Mouse (Mus musculus): ENCODE measurements around the gene Kif2a. TPM values are rescaled to one million over a fixed set of nuclear protein-coding genes. Genes with fewer than 3 reads are reported as not detected.
A peak's percentile ranks its signal among the peaks of the same experiment; 100 is the strongest.

Kif2a gene
- polyA plus RNA-seq, 1 experiment from 2014 or later: 29.0 TPM

DNA sequence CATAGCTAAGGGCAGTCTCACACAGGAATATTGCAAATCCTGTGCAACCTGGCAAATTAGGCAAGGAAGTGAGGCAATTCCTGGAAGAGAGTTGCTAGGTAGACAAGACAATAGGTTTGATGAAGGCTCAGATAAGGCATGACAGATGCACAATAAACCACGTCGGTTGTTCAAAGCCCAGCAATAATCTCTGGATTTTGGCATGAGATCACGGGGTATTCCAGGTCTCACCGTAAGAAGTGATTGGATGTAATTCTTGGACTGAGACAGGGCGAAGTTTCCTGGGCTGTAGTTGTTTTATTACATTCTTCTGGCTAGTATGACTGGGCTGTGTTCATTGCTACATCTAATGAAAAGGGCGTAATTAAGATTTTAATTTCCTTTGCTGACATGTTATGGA is 20.6 kb upstream of the Kif2a start:
- no peak for ATAC-seq (ENCODE audit: insufficient number of reproducible peaks, low FRiP score, low TSS enrichment, low read depth)
- no peak overlapping the region for H3K4me3 ChIP-seq (replicated peaks)
- H3K9ac ChIP-seq: no peak overlapping the region
- no peaks in the 10 kb centered on the region for H3K4me1 ChIP-seq
- H3K27ac ChIP-seq (replicated peaks): no peak overlapping the region
- no peaks in the 10 kb centered on the region for H3K9me3 ChIP-seq (replicated peaks)
- no peaks in the 10 kb centered on the region for H3K36me3 ChIP-seq
- WGBS: 78% methylated on average over 6 of the region's 6 CpGs
- H3K4me2 ChIP-seq (replicated peaks): no peak overlapping the region
- H3K27me3 ChIP-seq: no peaks in the 10 kb centered on the region

DNA sequence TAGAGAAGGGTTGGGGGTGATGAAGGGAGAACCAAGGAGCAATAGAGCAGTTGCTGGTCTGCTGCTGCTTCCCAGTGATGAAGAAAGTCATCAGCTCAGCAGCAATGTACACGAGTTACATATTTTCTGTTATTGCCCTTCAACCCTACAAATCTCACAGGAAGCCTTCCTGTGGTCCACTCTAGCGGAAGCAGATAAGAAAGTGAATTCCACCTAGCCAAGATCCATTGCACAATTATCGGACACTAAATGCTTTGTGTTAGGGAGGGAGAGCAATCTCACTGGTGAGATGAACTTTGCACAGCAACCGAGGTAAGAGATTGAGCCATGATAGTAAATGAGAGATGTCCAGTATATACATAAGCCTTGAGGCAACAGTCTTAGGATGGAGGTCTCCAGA is 17.6 kb upstream of the Kif2a start:
- H3K27me3 ChIP-seq: no peaks in the 10 kb centered on the region
- H3K4me2 ChIP-seq (replicated peaks): no peak overlapping the region
- no peaks in the 10 kb centered on the region for H3K9me3 ChIP-seq (replicated peaks)
- H3K36me3 ChIP-seq: no peaks in the 10 kb centered on the region
- H3K4me1 ChIP-seq: no peaks in the 10 kb centered on the region
- no peak overlapping the region for H3K9ac ChIP-seq
- no peak for ATAC-seq (ENCODE audit: insufficient number of reproducible peaks, low FRiP score, low TSS enrichment, low read depth)
- H3K4me3 ChIP-seq (replicated peaks): no peak overlapping the region
- H3K27ac ChIP-seq (replicated peaks): no peak overlapping the region
- 87% methylated on average over 4 of the region's 4 CpGs for WGBS

DNA sequence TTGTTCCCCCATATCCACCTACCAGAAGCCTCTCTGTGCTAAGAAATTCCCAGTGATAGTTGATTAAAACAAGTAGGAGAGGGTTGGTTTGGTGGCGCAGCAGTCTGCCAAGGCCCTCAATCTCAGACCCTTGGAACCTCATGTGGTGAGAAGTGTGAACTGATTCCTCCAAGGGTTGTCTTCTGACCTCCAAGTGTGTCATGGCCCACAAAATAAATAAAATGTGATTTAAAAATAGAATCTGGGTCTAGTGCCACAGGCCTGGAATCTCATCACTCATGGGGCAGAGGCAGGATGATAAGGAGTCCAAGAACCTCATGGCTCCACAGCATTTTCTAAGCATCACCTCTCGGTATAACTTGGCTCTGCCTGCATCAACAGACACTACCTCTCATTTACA is 16.4 kb upstream of the Kif2a start:
- H3K27ac ChIP-seq (replicated peaks): no peak overlapping the region
- no peaks in the 10 kb centered on the region for H3K36me3 ChIP-seq
- H3K27me3 ChIP-seq: no peaks in the 10 kb centered on the region
- WGBS: 83% methylated on average over 2 of the region's 2 CpGs
- H3K4me3 ChIP-seq (replicated peaks): no peak overlapping the region
- H3K4me1 ChIP-seq: no peaks in the 10 kb centered on the region
- H3K4me2 ChIP-seq (replicated peaks): no peak overlapping the region
- H3K9ac ChIP-seq: no peak overlapping the region
- no peak for ATAC-seq (ENCODE audit: insufficient number of reproducible peaks, low FRiP score, low TSS enrichment, low read depth)
- no peaks in the 10 kb centered on the region for H3K9me3 ChIP-seq (replicated peaks)

DNA sequence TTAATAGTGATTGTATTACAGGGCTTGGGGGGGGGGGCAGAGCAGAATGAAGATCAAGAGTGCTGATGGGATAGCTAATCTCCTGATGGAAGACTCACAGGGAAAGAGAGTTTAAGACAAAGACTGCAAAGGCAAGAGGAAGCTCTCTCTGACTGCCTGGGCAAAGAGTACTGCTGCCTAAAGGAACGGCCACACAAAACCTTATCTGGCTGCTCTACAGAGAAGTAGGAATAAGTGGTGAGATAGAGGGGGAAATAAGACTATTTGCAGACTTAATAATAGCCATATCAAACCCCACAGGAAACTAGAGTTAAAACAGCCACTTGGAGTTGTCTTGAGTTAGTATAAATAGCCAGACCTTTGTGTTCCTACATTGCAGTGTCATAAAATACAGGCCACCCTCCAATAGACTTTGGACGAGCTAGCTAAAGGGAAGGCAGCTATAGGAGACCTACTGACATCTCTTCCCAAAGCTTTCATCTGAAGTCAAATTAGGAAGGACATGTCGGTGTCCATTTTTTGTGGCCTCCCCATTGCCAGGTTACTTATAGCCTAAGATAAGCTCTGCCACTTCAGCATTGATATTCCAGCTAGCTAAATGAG is 13.7 kb upstream of the Kif2a start:
- no peak for ATAC-seq (ENCODE audit: insufficient number of reproducible peaks, low FRiP score, low TSS enrichment, low read depth)
- H3K4me3 ChIP-seq (replicated peaks): no peak overlapping the region
- H3K9me3 ChIP-seq (replicated peaks): no peaks in the 10 kb centered on the region
- H3K4me2 ChIP-seq (replicated peaks): no peak overlapping the region
- H3K27ac ChIP-seq (replicated peaks): no peak overlapping the region
- no peaks in the 10 kb centered on the region for H3K27me3 ChIP-seq
- no peaks in the 10 kb centered on the region for H3K4me1 ChIP-seq
- 83% methylated on average over 3 of the region's 3 CpGs for WGBS
- no peak overlapping the region for H3K9ac ChIP-seq
- no peaks in the 10 kb centered on the region for H3K36me3 ChIP-seq

DNA sequence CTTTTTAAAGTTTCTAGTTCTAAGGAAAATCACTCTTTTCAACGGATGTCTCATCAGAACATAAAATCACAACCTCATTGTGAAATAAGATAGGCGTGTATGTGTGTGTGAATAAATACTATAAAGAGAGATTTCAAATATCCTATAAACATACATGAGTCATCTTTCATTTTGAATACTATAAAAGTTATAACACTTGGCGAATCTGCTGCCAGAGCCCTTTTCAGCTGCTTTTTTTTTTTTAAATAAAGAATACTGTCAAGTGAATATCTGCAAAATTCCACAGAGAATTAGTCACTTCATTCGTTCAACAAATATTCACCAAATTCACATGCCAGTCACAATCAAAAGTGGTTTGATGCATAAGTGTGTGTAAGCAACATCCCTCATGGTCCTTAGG is 13.2 kb upstream of the Kif2a start:
- H3K27me3 ChIP-seq: no peaks in the 10 kb centered on the region
- WGBS: 79% methylated on average over 4 of the region's 4 CpGs
- H3K4me2 ChIP-seq (replicated peaks): no peak overlapping the region
- no peaks in the 10 kb centered on the region for H3K9me3 ChIP-seq (replicated peaks)
- no peak overlapping the region for H3K27ac ChIP-seq (replicated peaks)
- no peaks in the 10 kb centered on the region for H3K4me1 ChIP-seq
- no peak overlapping the region for H3K9ac ChIP-seq
- H3K36me3 ChIP-seq: no peaks in the 10 kb centered on the region
- no peak for ATAC-seq (ENCODE audit: insufficient number of reproducible peaks, low FRiP score, low TSS enrichment, low read depth)
- no peak overlapping the region for H3K4me3 ChIP-seq (replicated peaks)

DNA sequence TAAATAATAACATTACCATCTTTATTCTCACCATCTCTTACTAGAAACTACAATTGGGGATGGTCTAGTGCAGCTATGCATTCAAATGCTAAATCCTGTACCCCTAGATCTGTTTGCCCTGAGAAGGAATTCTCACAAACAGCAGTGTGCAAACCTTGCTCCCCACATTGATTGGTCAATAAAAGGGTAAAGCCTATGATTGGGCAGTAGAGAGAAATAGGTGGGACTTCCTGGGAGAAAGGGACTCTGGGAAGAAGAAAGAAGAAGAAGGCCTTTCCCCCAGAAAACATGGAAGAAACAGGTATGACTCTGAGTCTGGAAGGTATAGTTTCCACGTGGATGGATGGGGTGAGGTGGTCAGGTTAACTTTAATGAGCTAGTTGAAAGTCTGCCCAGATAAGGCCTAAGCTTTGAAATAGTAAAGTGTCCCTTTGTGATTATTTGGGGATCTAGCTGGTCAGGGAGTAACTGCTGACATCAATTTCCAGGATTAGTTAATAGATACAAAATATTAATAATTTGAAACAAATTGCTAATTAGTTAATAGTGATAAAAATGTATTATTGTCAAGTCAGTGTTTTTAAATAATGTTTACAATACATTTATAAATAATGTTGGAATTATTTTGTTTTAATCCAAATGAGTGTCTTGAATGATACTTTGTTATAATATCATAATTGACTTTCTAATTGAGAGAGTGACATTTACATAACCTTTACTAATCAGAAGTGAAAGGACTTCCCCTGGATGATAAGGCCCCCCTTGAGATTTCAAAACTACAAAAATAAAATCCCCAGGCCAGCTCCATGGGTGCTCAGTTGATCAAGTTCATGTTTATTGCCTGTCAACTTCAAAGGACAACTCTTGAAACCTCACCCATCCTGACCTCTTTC is 12.3 kb upstream of the Kif2a start:
- Histone ChIP-seq H3K27me3 (no peaks in the 10 kb centered on the region), H3K4me3 (replicated peaks) (no peak overlapping the region), H3K4me1 (no peaks in the 10 kb centered on the region), H3K36me3 (no peaks in the 10 kb centered on the region), H3K4me2 (replicated peaks) (no peak overlapping the region), H3K27ac (replicated peaks) (no peak overlapping the region), H3K9ac (no peak overlapping the region), H3K9me3 (replicated peaks) (no peaks in the 10 kb centered on the region)
- 33% methylated on average over 1 of the region's 1 CpGs for WGBS
- no peak for ATAC-seq (ENCODE audit: insufficient number of reproducible peaks, low FRiP score, low TSS enrichment, low read depth)

DNA sequence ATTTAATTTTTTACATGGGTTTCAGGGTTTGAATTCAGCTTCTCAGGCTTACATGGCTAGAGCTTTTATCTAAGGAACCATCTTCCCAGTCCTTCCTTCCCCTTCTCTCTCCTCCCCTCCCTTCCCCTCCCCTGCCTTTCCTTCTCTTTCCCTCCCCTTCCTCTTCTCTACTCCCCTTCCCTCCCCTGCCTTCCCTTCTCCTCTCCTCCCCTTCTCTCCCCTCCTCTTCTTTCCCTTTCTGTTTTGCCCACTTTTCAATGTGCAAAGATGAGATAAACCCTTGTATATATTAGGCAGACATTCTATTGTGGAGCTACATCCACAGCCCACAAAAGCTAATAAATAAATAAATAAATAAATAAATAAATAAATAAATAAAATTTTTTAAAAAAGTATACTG is 9.3 kb upstream of the Kif2a start:
- H3K4me3 ChIP-seq (replicated peaks): no peak overlapping the region
- ATAC-seq (ENCODE audit: insufficient number of reproducible peaks, low FRiP score, low TSS enrichment, low read depth): no peak
- H3K36me3 ChIP-seq: no peaks in the 10 kb centered on the region
- no peak overlapping the region for H3K9ac ChIP-seq
- no peaks in the 10 kb centered on the region for H3K27me3 ChIP-seq
- H3K4me2 ChIP-seq (replicated peaks): no peak overlapping the region
- no peaks in the 10 kb centered on the region for H3K9me3 ChIP-seq (replicated peaks)
- H3K4me1 ChIP-seq: no peaks in the 10 kb centered on the region
- no peak overlapping the region for H3K27ac ChIP-seq (replicated peaks)

- H3K27me3 ChIP-seq: no peaks in the 10 kb centered on the region
- WGBS: 81% methylated on average over 4 of the region's 4 CpGs
- H3K27ac ChIP-seq (replicated peaks): no peak overlapping the region
- H3K9ac ChIP-seq: no peak overlapping the region
- H3K4me2 ChIP-seq (replicated peaks): no peak overlapping the region
- no peak for ATAC-seq (ENCODE audit: insufficient number of reproducible peaks, low FRiP score, low TSS enrichment, low read depth)
- H3K4me1 ChIP-seq: no peaks in the 10 kb centered on the region
- no peak overlapping the region for H3K4me3 ChIP-seq (replicated peaks)
- H3K9me3 ChIP-seq (replicated peaks): no peaks in the 10 kb centered on the region
- H3K36me3 ChIP-seq: no peaks in the 10 kb centered on the region
Observed at GRCm38 (mm10) chr13:107027218-107027617, 5.3 kb upstream of the Kif2a start.

DNA sequence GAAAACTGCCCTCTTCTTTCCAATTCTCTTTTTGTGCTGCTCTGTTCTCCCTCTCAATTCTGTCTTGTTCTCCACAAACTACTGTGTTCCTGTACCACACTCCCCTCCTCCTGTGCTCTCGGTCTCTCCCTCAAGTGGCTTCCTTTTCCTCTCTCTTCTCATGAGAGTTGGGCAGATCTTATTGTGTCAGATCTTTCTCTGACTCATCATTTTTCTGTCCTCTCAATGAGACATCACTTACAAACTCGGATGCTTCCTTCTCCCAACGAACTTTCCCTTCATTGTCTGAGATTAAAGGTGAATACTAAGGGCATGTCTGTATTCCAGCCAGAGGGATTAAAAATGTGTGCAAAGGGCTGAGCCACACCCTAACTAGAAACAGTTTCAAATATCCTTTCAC is 3.7 kb upstream of the Kif2a start:
- WGBS: 55% methylated on average over 3 of the region's 3 CpGs
- H3K4me3 ChIP-seq (replicated peaks): no peak overlapping the region
- ATAC-seq (ENCODE audit: insufficient number of reproducible peaks, low FRiP score, low TSS enrichment, low read depth): no peak
- H3K27ac ChIP-seq (replicated peaks): no peak overlapping the region
- H3K9me3 ChIP-seq (replicated peaks): no peaks in the 10 kb centered on the region
- H3K27me3 ChIP-seq: no peaks in the 10 kb centered on the region
- H3K36me3 ChIP-seq: no peaks in the 10 kb centered on the region
- 0 out of 2 replicates have a peak, but pooled peaks cover 2% of the 10 kb centered on the region for H3K4me1 ChIP-seq
- no peak overlapping the region for H3K9ac ChIP-seq
- no peak overlapping the region for H3K4me2 ChIP-seq (replicated peaks)

GRCm38 (mm10) chr13:107022266-107023171 is 593 bp upstream of the Kif2a start:
- H3K27ac ChIP-seq (replicated peaks): peak overlapping the region; percentile 91
- peak; percentile 96 for ATAC-seq (ENCODE audit: insufficient number of reproducible peaks, low FRiP score, low TSS enrichment, low read depth)
- H3K36me3 ChIP-seq: no peaks in the 10 kb centered on the region; the same call in 1 of the 2 replicates
- H3K4me1 ChIP-seq: peaks cover 10% of the 10 kb centered on the region; the same call in 1 of the 2 replicates
- H3K9me3 ChIP-seq (replicated peaks): no peaks in the 10 kb centered on the region
- H3K9ac ChIP-seq: peak overlapping the region; percentile 83
- no peaks in the 10 kb centered on the region for H3K27me3 ChIP-seq
- under 1% methylated on average over 69 of the region's 97 CpGs for WGBS
- peak overlapping the region; percentile 94 for H3K4me3 ChIP-seq (replicated peaks)
- H3K4me2 ChIP-seq (replicated peaks): peak overlapping the region; percentile 85

GRCm38 (mm10) chr13:107019443-107019842 is 2.5 kb downstream of the Kif2a start:
- Histone ChIP-seq H3K4me2 (replicated peaks) (no peak overlapping the region), H3K27ac (replicated peaks) (no peak overlapping the region), H3K4me1 (peaks cover 10% of the 10 kb centered on the region; the same call in 1 of the 2 replicates), H3K9me3 (replicated peaks) (no peaks in the 10 kb centered on the region), H3K36me3 (no peaks in the 10 kb centered on the region; the same call in 1 of the 2 replicates), H3K9ac (no peak overlapping the region), H3K27me3 (no peaks in the 10 kb centered on the region), H3K4me3 (replicated peaks) (no peak overlapping the region)
- WGBS: 57% methylated on average over 2 of the region's 2 CpGs
- no peak for ATAC-seq (ENCODE audit: insufficient number of reproducible peaks, low FRiP score, low TSS enrichment, low read depth)
